Mouse (Mus musculus) bone marrow macrophage, adult 2 months (primary cell): Measurements from ENCODE around the gene Tspan2.

Experiments used
- CTCF ChIP-seq: IDR thresholded peaks from 2 replicates; pipeline ENCODE4 v1.5.1; 2012; ENCODE audit warnings: low read depth, mild to moderate bottlenecking, low read length, moderate library complexity
- POLR2A ChIP-seq: IDR thresholded peaks from 2 replicates; pipeline ENCODE4 v1.6.1; 2012; ENCODE audit warnings: mild to moderate bottlenecking, low read depth, low read length, borderline replicate concordance

GRCm38 (mm10) chr3:102717586-102718285, 16.6 kb upstream of the Tspan2 start:
- TF ChIP-seq CTCF, result no peak
- no peak for TF ChIP-seq POLR2A
